Mouse (Mus musculus): ENCODE results near the gene Zbtb8b. TPM values are rescaled to one million over a fixed set of nuclear protein-coding genes. Genes with fewer than 3 reads are reported as not detected.

The Zbtb8b gene
- polyA plus RNA-seq, 1 experiment from 2014 or later = 16.1 TPM

DNA sequence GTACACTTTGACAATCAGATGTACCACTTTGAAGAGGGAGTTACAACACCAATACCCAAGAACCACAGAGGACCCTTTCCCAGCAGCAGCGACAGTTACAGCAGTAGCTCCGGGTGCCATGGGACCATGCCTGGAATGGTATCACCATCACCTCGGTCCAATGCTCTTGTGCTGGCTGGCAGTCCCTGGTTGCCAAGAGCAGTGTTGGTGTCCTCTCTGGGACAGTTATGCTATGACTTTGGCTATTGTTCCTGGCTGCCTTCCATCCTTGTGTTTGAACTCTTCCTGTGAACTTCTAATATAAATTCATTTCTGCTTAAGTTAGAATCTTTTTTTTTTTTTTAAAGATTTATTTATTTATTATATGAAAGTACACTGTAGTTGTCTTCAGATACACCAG, 57.1 kb downstream of the Zbtb8b start:
- Histone ChIP-seq H3K4me1 (ENCODE audit: control insufficient read depth, insufficient read depth, low read length) (no peaks in the 10 kb centered on the region), H3K27me3 (ENCODE audit: control insufficient read depth, insufficient read depth, low read length) (no peaks in the 10 kb centered on the region), H3K9ac (replicated peaks; ENCODE audit: low read depth, low read length) (no peak overlapping the region), H3K27ac (ENCODE audit: low read depth, low read length) (no peak overlapping the region), H3K36me3 (ENCODE audit: control insufficient read depth, insufficient read depth, low read length) (no peaks in the 10 kb centered on the region), H3K9me3 (ENCODE audit: control insufficient read depth, low read length) (no peaks in the 10 kb centered on the region), H3K4me2 (ENCODE audit: low read depth, low read length) (no peak overlapping the region), H3K4me3 (ENCODE audit: low read depth, low read length) (no peak overlapping the region)
- WGBS = 89% methylated on average over 3 of the region's 3 CpGs
- no peak for ATAC-seq (ENCODE audit: low read depth)

- Histone ChIP-seq H3K9ac (replicated peaks; ENCODE audit: low read depth, low read length) (no peak overlapping the region), H3K36me3 (ENCODE audit: control insufficient read depth, insufficient read depth, low read length) (no peaks in the 10 kb centered on the region), H3K27ac (ENCODE audit: low read depth, low read length) (no peak overlapping the region), H3K4me3 (ENCODE audit: low read depth, low read length) (no peak overlapping the region), H3K4me1 (ENCODE audit: control insufficient read depth, insufficient read depth, low read length) (no peaks in the 10 kb centered on the region), H3K9me3 (ENCODE audit: control insufficient read depth, low read length) (no peaks in the 10 kb centered on the region), H3K4me2 (ENCODE audit: low read depth, low read length) (no peak overlapping the region), H3K27me3 (ENCODE audit: control insufficient read depth, insufficient read depth, low read length) (no peaks in the 10 kb centered on the region)
- no peak for ATAC-seq (ENCODE audit: low read depth)
- 93% methylated on average over 2 of the region's 2 CpGs for WGBS
These were observed 58.2 kb downstream of the Zbtb8b start for GRCm38 (mm10) chr4:129382488-129382887.

GRCm38 (mm10) chr4:129382029-129382428, 58.6 kb downstream of the Zbtb8b start:
- no peak for ATAC-seq (ENCODE audit: low read depth)
- WGBS = 91% methylated on average over 9 of the region's 9 CpGs
- no peaks in the 10 kb centered on the region for H3K4me1 ChIP-seq (ENCODE audit: control insufficient read depth, insufficient read depth, low read length)

DNA sequence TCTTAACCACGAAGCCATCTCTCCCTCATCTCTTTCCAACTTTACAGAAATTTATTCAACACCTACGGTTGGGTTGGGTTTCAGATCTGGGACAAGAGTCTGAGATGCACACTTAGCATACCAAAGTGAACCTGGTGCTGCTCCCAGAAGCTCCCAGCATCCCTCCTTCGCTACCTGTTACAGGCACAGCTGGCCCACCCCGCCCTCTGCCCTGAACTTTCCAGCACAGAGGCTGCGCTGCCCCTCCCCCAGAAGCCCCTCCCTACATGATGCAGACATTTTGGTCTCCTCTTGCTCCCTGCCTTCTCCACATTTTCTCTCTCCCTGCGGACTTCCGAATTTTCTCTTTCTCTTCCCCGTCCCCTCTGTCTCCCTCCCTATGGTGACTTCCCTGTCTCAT, 59.5 kb downstream of the Zbtb8b start:
- H3K27ac ChIP-seq (ENCODE audit: low read depth, low read length) = no peak overlapping the region
- H3K36me3 ChIP-seq (ENCODE audit: control insufficient read depth, insufficient read depth, low read length) = no peaks in the 10 kb centered on the region
- H3K4me1 ChIP-seq (ENCODE audit: control insufficient read depth, insufficient read depth, low read length) = no peaks in the 10 kb centered on the region
- no peak overlapping the region for H3K9ac ChIP-seq (replicated peaks; ENCODE audit: low read depth, low read length)
- H3K4me2 ChIP-seq (ENCODE audit: low read depth, low read length) = no peak overlapping the region
- WGBS = 76% methylated on average over 8 of the region's 8 CpGs
- no peaks in the 10 kb centered on the region for H3K9me3 ChIP-seq (ENCODE audit: control insufficient read depth, low read length)
- H3K27me3 ChIP-seq (ENCODE audit: control insufficient read depth, insufficient read depth, low read length) = no peaks in the 10 kb centered on the region
- no peak for ATAC-seq (ENCODE audit: low read depth)
- no peak overlapping the region for H3K4me3 ChIP-seq (ENCODE audit: low read depth, low read length)

More at GRCm38 (mm10) chr4:129382029-129382428, 58.6 kb downstream of the Zbtb8b start:
- H3K9ac ChIP-seq (replicated peaks; ENCODE audit: low read depth, low read length) = no peak overlapping the region
- H3K9me3 ChIP-seq (ENCODE audit: control insufficient read depth, low read length) = no peaks in the 10 kb centered on the region
- H3K4me3 ChIP-seq (ENCODE audit: low read depth, low read length) = no peak overlapping the region
- no peak overlapping the region for H3K27ac ChIP-seq (ENCODE audit: low read depth, low read length)
- H3K4me2 ChIP-seq (ENCODE audit: low read depth, low read length) = no peak overlapping the region
- H3K36me3 ChIP-seq (ENCODE audit: control insufficient read depth, insufficient read depth, low read length) = no peaks in the 10 kb centered on the region
- no peaks in the 10 kb centered on the region for H3K27me3 ChIP-seq (ENCODE audit: control insufficient read depth, insufficient read depth, low read length)

GRCm38 (mm10) chr4:129379805-129380204, 60.8 kb downstream of the Zbtb8b start:
- H3K4me3 ChIP-seq (ENCODE audit: low read depth, low read length) = no peak overlapping the region
- no peaks in the 10 kb centered on the region for H3K36me3 ChIP-seq (ENCODE audit: control insufficient read depth, insufficient read depth, low read length)
- H3K9ac ChIP-seq (replicated peaks; ENCODE audit: low read depth, low read length) = no peak overlapping the region
- no peak overlapping the region for H3K4me2 ChIP-seq (ENCODE audit: low read depth, low read length)
- no peaks in the 10 kb centered on the region for H3K4me1 ChIP-seq (ENCODE audit: control insufficient read depth, insufficient read depth, low read length)
- no peak for ATAC-seq (ENCODE audit: low read depth)
- no peak overlapping the region for H3K27ac ChIP-seq (ENCODE audit: low read depth, low read length)
- H3K9me3 ChIP-seq (ENCODE audit: control insufficient read depth, low read length) = no peaks in the 10 kb centered on the region
- H3K27me3 ChIP-seq (ENCODE audit: control insufficient read depth, insufficient read depth, low read length) = no peaks in the 10 kb centered on the region
- WGBS = 86% methylated on average over 3 of the region's 3 CpGs

DNA sequence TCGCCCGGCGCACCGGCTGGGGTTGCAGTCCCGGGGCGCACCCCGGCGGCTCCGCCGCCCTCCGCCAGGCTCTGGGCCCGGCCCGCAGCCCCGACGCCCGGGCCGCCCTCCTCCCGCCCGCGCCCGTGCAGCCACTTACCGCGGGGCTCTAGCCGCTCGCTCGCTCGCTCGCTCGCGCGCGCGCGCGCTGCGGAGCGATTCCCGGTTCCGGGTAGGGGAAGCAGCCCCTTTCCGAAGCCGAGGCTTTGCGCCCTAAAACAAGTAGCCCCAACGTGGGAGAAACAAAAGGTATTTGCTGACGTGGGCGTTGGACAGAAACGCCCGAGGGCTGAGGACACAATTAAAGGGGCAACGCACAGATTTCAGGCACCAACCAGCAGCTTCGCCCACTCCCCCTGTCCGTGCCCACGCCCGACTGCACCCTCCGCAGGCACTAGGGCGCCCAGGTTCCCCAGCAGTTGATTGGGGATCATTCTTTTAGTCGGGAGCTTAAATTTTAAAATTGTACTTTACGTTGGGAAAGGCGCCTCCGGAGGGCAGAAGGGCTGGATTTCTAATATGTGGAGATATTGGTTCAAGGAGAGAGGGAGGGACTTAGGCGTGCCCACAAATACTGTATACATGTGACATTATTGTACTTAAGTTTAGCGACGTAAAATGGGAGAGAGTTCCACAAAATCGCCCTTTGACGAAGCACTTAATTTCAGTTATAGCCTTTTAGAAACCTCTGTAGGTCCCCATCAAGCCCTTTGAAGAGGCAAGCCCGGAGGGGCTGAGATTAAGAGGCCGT, 62.9 kb downstream of the Zbtb8b start, which contains the start of gene Zbtb8a:
Zbtb8a (minus strand) TSS at position 516 of the 790 bp plus-strand sequence.
- Histone ChIP-seq H3K27me3 (ENCODE audit: control insufficient read depth, insufficient read depth, low read length) (no peaks in the 10 kb centered on the region), H3K36me3 (ENCODE audit: control insufficient read depth, insufficient read depth, low read length) (no peaks in the 10 kb centered on the region), H3K4me3 (ENCODE audit: low read depth, low read length) (peak within 1 kb of the TSS; percentile 75), H3K4me2 (ENCODE audit: low read depth, low read length) (peak within 1 kb of the TSS; percentile 64), H3K27ac (ENCODE audit: low read depth, low read length) (peak within 1 kb of the TSS; percentile 82), H3K4me1 (ENCODE audit: control insufficient read depth, insufficient read depth, low read length) (no peaks in the 10 kb centered on the region), H3K9me3 (ENCODE audit: control insufficient read depth, low read length) (no peaks in the 10 kb centered on the region), H3K9ac (replicated peaks; ENCODE audit: low read depth, low read length) (peak within 1 kb of the TSS; percentile 90)
- peak; percentile 85 for ATAC-seq (ENCODE audit: low read depth)
- 2% methylated on average over 60 of the region's 65 CpGs for WGBS

- ATAC-seq (ENCODE audit: low read depth) = peak; percentile 59
- no peaks in the 10 kb centered on the region for H3K36me3 ChIP-seq (ENCODE audit: control insufficient read depth, insufficient read depth, low read length)
- H3K4me1 ChIP-seq (ENCODE audit: control insufficient read depth, insufficient read depth, low read length) = no peaks in the 10 kb centered on the region
- H3K9me3 ChIP-seq (ENCODE audit: control insufficient read depth, low read length) = no peaks in the 10 kb centered on the region
- H3K9ac ChIP-seq (replicated peaks; ENCODE audit: low read depth, low read length) = peak overlapping the region; percentile 90
- peak overlapping the region; percentile 82 for H3K27ac ChIP-seq (ENCODE audit: low read depth, low read length)
- WGBS = under 1% methylated on average over 32 of the region's 68 CpGs
- H3K4me2 ChIP-seq (ENCODE audit: low read depth, low read length) = peak overlapping the region; percentile 64
- H3K27me3 ChIP-seq (ENCODE audit: control insufficient read depth, insufficient read depth, low read length) = no peaks in the 10 kb centered on the region
- H3K4me3 ChIP-seq (ENCODE audit: low read depth, low read length) = peak overlapping the region; percentile 75
These were observed 63.6 kb downstream of the Zbtb8b start for GRCm38 (mm10) chr4:129376961-129377545.

- no peak overlapping the region for H3K9ac ChIP-seq (replicated peaks; ENCODE audit: low read depth, low read length)
- WGBS = 68% methylated on average over 5 of the region's 5 CpGs
- H3K36me3 ChIP-seq (ENCODE audit: control insufficient read depth, insufficient read depth, low read length) = no peaks in the 10 kb centered on the region
- H3K27ac ChIP-seq (ENCODE audit: low read depth, low read length) = no peak overlapping the region
- no peaks in the 10 kb centered on the region for H3K9me3 ChIP-seq (ENCODE audit: control insufficient read depth, low read length)
- ATAC-seq (ENCODE audit: low read depth) = no peak
- no peaks in the 10 kb centered on the region for H3K4me1 ChIP-seq (ENCODE audit: control insufficient read depth, insufficient read depth, low read length)
- no peak overlapping the region for H3K4me2 ChIP-seq (ENCODE audit: low read depth, low read length)
- H3K27me3 ChIP-seq (ENCODE audit: control insufficient read depth, insufficient read depth, low read length) = no peaks in the 10 kb centered on the region
- H3K4me3 ChIP-seq (ENCODE audit: low read depth, low read length) = no peak overlapping the region
These were observed 64.8 kb downstream of the Zbtb8b start for GRCm38 (mm10) chr4:129375821-129376220.

Measured in neural tube, embryonic 14.5 days (tissue).